Mouse (Mus musculus): ENCODE measurements around the gene Lars2. TPM values are rescaled to one million over a fixed set of nuclear protein-coding genes. Genes with fewer than 3 reads are reported as not detected.
"Not testable (repeated sequence)": the region's sequence is repeated elsewhere in the genome, so short reads cannot be mapped to it uniquely, and the experiment has no call there.

The Lars2 gene
- polyA plus RNA-seq, 1 experiment from 2014 or later: 1,510 TPM

- DNase-seq (ENCODE audit: low spot score) (no peak), ATAC-seq (no peak)
- Histone ChIP-seq H3K4me3 (ENCODE audit: low read depth, low read length) (no peak overlapping the region), H3K36me3 (ENCODE audit: control insufficient read depth, insufficient read depth, low read length) (no peaks in the 10 kb centered on the region), H3K27me3 (replicated peaks; ENCODE audit: control insufficient read depth, insufficient read depth, low read length) (no peaks in the 10 kb centered on the region), H3K9me3 (replicated peaks; ENCODE audit: control insufficient read depth, low read length) (no peaks in the 10 kb centered on the region), H3K4me1 (ENCODE audit: control insufficient read depth, insufficient read depth, low read length) (no peaks in the 10 kb centered on the region), H3K9ac (ENCODE audit: low read length) (no peak overlapping the region), H3K27ac (ENCODE audit: low read depth, low read length) (no peak overlapping the region), H3K4me2 (ENCODE audit: low read length) (no peak overlapping the region)
- WGBS: 84% methylated on average over 3 of the region's 3 CpGs
Observed at GRCm38 (mm10) chr9:123343069-123343468, 23.7 kb upstream of the Lars2 start.

GRCm38 (mm10) chr9:123349286-123349685 is 17.4 kb upstream of the Lars2 start:
- H3K27me3 ChIP-seq (replicated peaks; ENCODE audit: control insufficient read depth, insufficient read depth, low read length); H3K27ac ChIP-seq (ENCODE audit: low read depth, low read length); H3K4me1 ChIP-seq (ENCODE audit: control insufficient read depth, insufficient read depth, low read length); DNase-seq (ENCODE audit: low spot score); ATAC-seq; H3K36me3 ChIP-seq (ENCODE audit: control insufficient read depth, insufficient read depth, low read length); H3K9ac ChIP-seq (ENCODE audit: low read length); H3K9me3 ChIP-seq (replicated peaks; ENCODE audit: control insufficient read depth, low read length); H3K4me2 ChIP-seq (ENCODE audit: low read length); H3K4me3 ChIP-seq (ENCODE audit: low read depth, low read length): not testable (repeated sequence)
- 90% methylated on average over 1 of the region's 1 CpGs for WGBS

DNA sequence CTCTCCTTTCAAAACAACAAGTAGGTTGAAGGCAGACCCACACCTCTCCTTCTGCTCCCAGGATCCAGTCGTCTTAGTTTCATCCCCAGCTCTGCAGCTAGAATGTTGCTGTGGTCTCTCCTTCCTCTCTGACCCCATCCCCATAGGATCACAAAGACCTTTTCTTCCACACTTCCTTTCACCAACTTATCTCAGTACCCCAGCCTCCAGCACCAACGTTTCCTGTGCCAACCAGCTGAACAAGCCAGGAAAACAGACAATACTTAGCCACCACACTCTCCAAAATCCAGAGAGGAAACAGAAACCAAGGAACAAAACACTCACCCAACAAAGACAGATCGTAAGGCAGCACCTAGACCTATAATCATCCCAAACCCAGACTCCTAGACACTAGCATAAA is 6.7 kb upstream of the Lars2 start:
- Histone ChIP-seq H3K36me3 (ENCODE audit: control insufficient read depth, insufficient read depth, low read length) (no peaks in the 10 kb centered on the region), H3K27me3 (replicated peaks; ENCODE audit: control insufficient read depth, insufficient read depth, low read length) (no peaks in the 10 kb centered on the region), H3K9me3 (replicated peaks; ENCODE audit: control insufficient read depth, low read length) (no peaks in the 10 kb centered on the region), H3K4me1 (ENCODE audit: control insufficient read depth, insufficient read depth, low read length) (no peaks in the 10 kb centered on the region), H3K4me2 (ENCODE audit: low read length) (no peak overlapping the region), H3K9ac (ENCODE audit: low read length) (no peak overlapping the region), H3K27ac (ENCODE audit: low read depth, low read length) (no peak overlapping the region), H3K4me3 (ENCODE audit: low read depth, low read length) (no peak overlapping the region)
- ATAC-seq: no peak
- WGBS: 67% methylated on average over 3 of the region's 3 CpGs
- DNase-seq (ENCODE audit: low spot score): no peak

GRCm38 (mm10) chr9:123365353-123365752 is 1.4 kb upstream of the Lars2 start:
- ATAC-seq: no peak
- no peak for DNase-seq (ENCODE audit: low spot score)
- Histone ChIP-seq H3K9me3 (replicated peaks; ENCODE audit: control insufficient read depth, low read length) (no peaks in the 10 kb centered on the region), H3K9ac (ENCODE audit: low read length) (no peak overlapping the region), H3K4me3 (ENCODE audit: low read depth, low read length) (no peak overlapping the region), H3K27me3 (replicated peaks; ENCODE audit: control insufficient read depth, insufficient read depth, low read length) (no peaks in the 10 kb centered on the region), H3K4me2 (ENCODE audit: low read length) (no peak overlapping the region), H3K27ac (ENCODE audit: low read depth, low read length) (no peak overlapping the region), H3K36me3 (ENCODE audit: control insufficient read depth, insufficient read depth, low read length) (no peaks in the 10 kb centered on the region), H3K4me1 (ENCODE audit: control insufficient read depth, insufficient read depth, low read length) (peaks cover 9% of the 10 kb centered on the region)
- 67% methylated on average over 1 of the region's 1 CpGs for WGBS

DNA sequence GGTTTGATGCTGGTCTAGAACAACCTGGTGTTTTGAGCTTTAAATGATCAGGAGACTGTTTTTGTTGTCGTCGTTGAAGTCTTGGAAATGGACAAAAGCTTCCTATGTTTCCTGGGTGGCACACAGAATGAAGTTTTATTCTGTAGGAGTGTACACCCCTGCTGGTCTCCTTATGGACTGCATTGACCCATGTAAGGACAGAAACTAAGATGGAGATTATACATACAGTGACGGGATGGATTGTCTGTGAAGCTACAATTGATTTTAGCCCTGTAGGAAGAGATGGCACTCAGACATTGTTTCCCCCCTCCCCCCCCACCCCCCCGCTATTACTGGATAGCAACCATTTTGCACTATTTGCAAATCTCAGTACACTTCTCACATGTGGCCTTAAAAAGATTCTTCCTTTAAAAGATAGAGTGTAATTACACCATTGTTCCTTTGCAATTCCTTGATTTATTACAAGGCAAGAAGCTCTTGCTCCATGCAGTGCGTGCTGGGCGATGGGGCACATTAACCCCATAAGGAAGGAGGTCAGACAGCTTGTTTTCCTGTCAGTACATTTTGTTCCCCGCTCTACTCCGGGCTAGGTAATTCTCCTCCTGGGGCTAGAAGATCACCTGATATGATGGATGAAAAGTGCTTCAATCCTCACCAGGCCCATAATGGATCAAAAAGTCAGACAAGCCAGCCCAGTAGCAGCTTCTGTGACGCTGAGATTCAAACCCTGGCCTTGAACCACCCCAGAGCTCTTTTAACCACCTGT is 602 bp upstream of the Lars2 start:
- 38% methylated on average over 9 of the region's 9 CpGs for WGBS
- peak; percentile 64 for ATAC-seq
- Histone ChIP-seq H3K9ac (ENCODE audit: low read length) (peak overlapping the region; percentile 56), H3K36me3 (ENCODE audit: control insufficient read depth, insufficient read depth, low read length) (no peaks in the 10 kb centered on the region), H3K4me2 (ENCODE audit: low read length) (peak overlapping the region; percentile 70), H3K4me1 (ENCODE audit: control insufficient read depth, insufficient read depth, low read length) (peaks cover 9% of the 10 kb centered on the region), H3K9me3 (replicated peaks; ENCODE audit: control insufficient read depth, low read length) (no peaks in the 10 kb centered on the region), H3K27me3 (replicated peaks; ENCODE audit: control insufficient read depth, insufficient read depth, low read length) (no peaks in the 10 kb centered on the region), H3K27ac (ENCODE audit: low read depth, low read length) (peak overlapping the region; percentile 73; the same call in 1 of the 2 replicates), H3K4me3 (ENCODE audit: low read depth, low read length) (peak overlapping the region; percentile 42)
- peak; percentile 23 for DNase-seq (ENCODE audit: low spot score)

DNA sequence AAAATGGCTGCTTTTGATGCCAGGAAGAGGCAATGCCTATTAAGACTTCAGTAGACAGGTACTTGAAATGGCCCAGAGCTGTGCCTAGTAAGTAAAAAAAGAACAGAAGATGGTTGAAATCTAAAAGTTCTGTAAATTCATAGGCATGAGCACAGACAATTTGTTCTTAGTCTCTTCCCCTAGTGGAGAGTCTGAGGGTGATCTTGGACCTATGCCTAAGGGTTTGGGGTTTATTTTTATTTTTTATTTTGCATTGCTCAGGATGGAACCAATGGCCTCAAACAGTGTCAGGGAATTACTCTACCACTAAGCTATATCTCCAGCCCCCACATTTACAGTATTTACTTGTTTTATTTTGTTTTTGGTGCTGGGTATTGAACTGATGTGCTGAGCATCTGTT is 909 bp downstream of the Lars2 start:
- no peak for DNase-seq (ENCODE audit: low spot score)
- H3K9ac ChIP-seq (ENCODE audit: low read length): peak overlapping the region; percentile 69; the same call in 1 of the 2 replicates

DNA sequence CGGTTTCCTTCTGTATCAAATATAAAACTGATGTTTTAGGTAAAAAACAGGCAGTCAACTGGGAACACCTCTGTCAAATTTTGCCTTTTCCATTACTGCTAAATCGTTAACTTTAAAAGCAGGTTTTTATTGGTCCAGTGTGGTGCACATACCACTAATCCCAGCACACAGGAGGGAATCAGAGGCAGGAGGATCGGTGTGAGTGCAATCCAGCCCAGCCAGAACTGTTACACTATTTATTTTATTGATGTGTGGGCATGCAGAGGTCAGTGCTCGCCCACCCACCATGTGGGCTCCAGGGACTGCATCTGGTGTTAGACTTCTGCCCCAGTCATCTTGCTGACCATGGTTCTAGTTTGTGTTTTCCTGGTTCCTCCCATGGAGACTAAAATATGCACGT is 15.7 kb downstream of the Lars2 start:
- DNase-seq (ENCODE audit: low spot score): no peak
- 91% methylated on average over 5 of the region's 5 CpGs for WGBS
- Histone ChIP-seq H3K27me3 (replicated peaks; ENCODE audit: control insufficient read depth, insufficient read depth, low read length) (no peaks in the 10 kb centered on the region), H3K9me3 (replicated peaks; ENCODE audit: control insufficient read depth, low read length) (no peaks in the 10 kb centered on the region), H3K4me1 (ENCODE audit: control insufficient read depth, insufficient read depth, low read length) (peaks cover 23% of the 10 kb centered on the region), H3K4me2 (ENCODE audit: low read length) (no peak overlapping the region), H3K36me3 (ENCODE audit: control insufficient read depth, insufficient read depth, low read length) (peaks cover 15% of the 10 kb centered on the region), H3K27ac (ENCODE audit: low read depth, low read length) (no peak overlapping the region), H3K4me3 (ENCODE audit: low read depth, low read length) (no peak overlapping the region), H3K9ac (ENCODE audit: low read length) (no peak overlapping the region)
- no peak for ATAC-seq

More for the DNA sequence above, 909 bp downstream of the Lars2 start:
- H3K27me3 ChIP-seq (replicated peaks; ENCODE audit: control insufficient read depth, insufficient read depth, low read length): no peaks in the 10 kb centered on the region
- H3K4me3 ChIP-seq (ENCODE audit: low read depth, low read length): peak overlapping the region; percentile 42
- no peak for ATAC-seq
- peaks cover 9% of the 10 kb centered on the region for H3K4me1 ChIP-seq (ENCODE audit: control insufficient read depth, insufficient read depth, low read length)
- no peak overlapping the region for H3K27ac ChIP-seq (ENCODE audit: low read depth, low read length)
- H3K36me3 ChIP-seq (ENCODE audit: control insufficient read depth, insufficient read depth, low read length): peaks cover 6% of the 10 kb centered on the region; the same call in 1 of the 2 replicates
- H3K9me3 ChIP-seq (replicated peaks; ENCODE audit: control insufficient read depth, low read length): no peaks in the 10 kb centered on the region
- H3K4me2 ChIP-seq (ENCODE audit: low read length): peak overlapping the region; percentile 70

DNA sequence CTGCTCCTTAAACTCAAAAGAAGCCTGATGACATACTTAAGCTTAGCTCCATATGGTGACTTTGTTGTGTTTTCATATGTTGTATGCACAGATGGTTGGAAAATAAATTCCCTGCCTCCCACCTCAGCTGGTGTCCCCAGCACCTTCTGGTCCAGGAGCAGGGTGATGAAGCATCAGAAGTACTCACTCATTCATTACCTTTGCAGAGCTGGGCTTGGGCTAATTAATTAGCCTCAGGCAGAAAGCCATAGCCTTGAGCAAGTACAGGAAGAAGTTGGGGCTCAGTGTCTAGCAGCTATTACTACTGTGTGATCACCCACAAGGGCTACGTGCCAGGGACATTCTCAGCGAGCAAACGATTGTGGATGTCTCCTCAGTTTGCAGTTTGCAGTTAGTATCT is 18.0 kb downstream of the Lars2 start:
- Histone ChIP-seq H3K9me3 (replicated peaks; ENCODE audit: control insufficient read depth, low read length) (no peaks in the 10 kb centered on the region), H3K4me2 (ENCODE audit: low read length) (no peak overlapping the region), H3K36me3 (ENCODE audit: control insufficient read depth, insufficient read depth, low read length) (0 out of 2 replicates have a peak, but pooled peaks cover 7% of the 10 kb centered on the region), H3K4me1 (ENCODE audit: control insufficient read depth, insufficient read depth, low read length) (peaks cover 23% of the 10 kb centered on the region), H3K27ac (ENCODE audit: low read depth, low read length) (peak overlapping the region; percentile 55), H3K27me3 (replicated peaks; ENCODE audit: control insufficient read depth, insufficient read depth, low read length) (no peaks in the 10 kb centered on the region), H3K9ac (ENCODE audit: low read length) (no peak overlapping the region), H3K4me3 (ENCODE audit: low read depth, low read length) (no peak overlapping the region)
- DNase-seq (ENCODE audit: low spot score) (peak; percentile 88), ATAC-seq (peak; percentile 93)
- 22% methylated on average over 3 of the region's 3 CpGs for WGBS

Data from forebrain, embryonic 14.5 days (tissue).